Mouse (Mus musculus): Measurements from ENCODE around the gene Ahnak.
A peak's percentile ranks its signal among the peaks of the same experiment; 100 is the strongest.
"Not testable (repeated sequence)": the region's sequence is repeated elsewhere in the genome, so short reads cannot be mapped to it uniquely, and the experiment has no call there.

Gene Ahnak

DNA sequence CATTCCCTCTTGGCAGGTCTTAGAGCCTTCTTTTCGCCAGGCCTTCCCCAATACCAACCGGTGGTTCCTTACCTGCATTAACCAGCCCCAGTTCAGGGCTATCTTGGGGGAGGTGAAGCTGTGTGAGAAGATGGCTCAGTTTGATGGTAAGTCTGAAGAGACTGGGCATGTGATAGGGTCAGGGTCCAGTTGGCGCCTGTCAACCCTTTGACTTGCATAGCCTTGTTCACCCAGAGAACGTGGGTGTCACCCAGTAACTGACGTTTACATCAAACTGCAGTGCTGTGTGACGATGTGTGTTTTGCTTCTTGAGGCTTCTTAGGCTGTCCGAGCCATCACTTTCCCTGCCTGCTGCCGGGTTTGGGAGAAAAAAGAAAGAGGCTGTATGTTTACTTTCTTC lies 16.6 kb upstream of the Ahnak start:
- DNase-seq (ENCODE audit: low spot score) = not testable (repeated sequence)

DNA sequence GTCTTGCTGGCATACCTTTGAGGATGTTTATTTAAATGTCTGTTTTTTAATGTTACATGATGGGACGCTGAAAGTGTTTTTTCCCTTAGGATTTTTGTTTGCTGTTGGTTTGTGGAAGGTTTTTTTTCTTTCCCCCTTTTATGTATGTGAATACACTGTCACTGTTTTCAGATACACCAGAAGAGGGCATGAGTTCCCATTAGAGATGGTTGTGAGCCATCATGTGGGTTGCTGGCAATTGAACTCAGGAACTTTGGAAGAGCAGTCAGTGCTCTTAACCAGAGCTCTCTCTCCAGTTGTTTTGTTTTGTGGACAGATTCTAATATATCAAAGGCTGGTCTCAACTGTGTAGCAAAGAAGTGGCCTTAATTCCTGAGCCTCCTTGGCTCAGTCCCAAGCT lies 14.4 kb upstream of the Ahnak start:
- no peak for DNase-seq (ENCODE audit: low spot score)

DNA sequence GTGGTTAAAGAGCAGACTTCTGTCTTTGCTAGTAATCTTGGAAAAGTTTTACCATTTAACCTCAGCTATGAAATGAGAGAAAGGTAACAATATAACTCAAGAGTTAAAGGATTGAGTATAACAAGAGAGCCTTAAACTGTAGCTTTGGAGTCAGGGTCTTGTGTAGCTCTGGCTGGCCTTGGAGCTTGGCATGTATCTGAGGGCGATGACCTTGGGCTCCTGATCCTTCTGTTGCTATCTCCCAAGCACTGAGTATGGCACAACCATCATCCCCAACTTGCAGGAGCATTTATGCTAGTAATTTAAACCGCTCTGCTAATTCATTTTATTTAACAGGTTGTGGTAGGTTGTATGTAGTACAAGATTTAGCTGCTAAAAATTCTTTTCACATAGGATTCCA lies 13.6 kb upstream of the Ahnak start:
- no peak for DNase-seq (ENCODE audit: low spot score)

DNA sequence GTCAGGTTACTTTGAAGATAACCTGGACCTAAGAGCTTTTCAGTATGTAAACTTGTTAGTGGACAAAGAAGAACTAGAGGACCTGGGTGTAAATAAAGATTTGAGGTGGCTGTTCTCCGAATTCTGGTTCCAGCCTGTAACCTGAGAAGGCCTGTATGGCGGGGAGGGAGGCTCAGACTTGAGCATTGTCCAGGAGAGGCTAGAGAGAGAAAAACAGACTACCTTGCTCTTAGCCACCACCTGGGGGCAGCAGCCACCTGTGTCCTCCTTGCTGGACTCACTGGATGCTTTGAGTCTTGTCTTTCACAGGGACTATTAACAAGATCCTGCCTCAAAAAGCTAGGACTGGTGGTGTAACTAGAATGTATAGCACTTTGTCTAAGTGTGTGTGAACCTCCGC lies 12.5 kb upstream of the Ahnak start:
- peak; percentile 48 for DNase-seq (ENCODE audit: low spot score)

DNA sequence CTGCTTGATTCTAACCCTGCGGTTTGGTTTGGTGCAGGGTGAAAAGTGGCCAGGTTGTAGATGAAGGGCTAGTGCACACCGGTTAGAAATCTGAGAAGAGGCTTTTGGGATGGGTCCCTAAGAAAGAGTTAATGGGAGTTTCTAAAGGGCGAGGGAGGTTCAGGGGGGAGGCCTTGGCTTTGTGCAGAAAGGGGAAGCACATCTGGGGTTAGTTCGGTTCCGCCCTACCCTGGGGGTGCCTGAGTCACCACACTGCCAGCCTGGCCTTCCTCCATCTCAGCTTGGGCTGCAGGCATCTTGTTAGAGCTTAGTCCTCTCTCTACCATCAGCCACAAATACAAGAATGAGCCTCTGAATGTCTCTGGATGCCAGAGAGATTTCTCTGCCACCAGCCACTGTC lies 8.3 kb upstream of the Ahnak start:
- no peak for DNase-seq (ENCODE audit: low spot score)

DNA sequence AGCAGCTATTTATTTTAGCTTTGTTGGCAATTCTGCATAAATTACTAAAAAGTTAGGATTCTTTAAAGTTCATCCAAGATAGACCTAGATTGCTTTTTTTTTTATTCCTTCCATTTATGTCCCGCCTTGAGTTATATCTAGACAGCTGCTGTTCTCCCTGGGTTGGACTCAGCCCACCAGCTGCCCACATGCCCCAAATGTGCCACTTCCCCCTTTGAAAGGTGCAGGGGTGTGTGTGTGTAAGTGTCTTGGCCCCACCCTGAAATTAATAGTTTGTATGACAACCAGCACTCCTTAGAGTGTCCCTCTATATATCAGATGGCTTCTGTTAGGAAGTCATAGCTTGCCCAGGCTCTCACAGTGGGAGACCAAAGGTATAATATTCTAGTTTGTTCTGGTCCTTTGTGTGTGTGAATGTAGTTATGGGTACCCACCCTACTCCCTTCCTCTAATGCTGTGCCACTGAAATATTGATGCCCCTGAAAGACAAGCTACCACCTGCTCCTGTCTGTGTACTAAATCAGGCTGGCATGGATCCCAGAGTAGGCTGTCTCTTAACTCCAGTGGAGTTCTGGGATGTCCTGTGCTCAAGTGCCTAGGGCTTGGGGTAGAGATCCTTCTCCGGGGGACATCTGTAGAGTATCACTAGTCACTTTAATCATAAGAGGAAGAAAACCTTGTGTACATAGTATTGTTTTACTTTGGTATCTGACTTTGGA lies 7.5 kb upstream of the Ahnak start:
- DNase-seq (ENCODE audit: low spot score) = no peak

DNA sequence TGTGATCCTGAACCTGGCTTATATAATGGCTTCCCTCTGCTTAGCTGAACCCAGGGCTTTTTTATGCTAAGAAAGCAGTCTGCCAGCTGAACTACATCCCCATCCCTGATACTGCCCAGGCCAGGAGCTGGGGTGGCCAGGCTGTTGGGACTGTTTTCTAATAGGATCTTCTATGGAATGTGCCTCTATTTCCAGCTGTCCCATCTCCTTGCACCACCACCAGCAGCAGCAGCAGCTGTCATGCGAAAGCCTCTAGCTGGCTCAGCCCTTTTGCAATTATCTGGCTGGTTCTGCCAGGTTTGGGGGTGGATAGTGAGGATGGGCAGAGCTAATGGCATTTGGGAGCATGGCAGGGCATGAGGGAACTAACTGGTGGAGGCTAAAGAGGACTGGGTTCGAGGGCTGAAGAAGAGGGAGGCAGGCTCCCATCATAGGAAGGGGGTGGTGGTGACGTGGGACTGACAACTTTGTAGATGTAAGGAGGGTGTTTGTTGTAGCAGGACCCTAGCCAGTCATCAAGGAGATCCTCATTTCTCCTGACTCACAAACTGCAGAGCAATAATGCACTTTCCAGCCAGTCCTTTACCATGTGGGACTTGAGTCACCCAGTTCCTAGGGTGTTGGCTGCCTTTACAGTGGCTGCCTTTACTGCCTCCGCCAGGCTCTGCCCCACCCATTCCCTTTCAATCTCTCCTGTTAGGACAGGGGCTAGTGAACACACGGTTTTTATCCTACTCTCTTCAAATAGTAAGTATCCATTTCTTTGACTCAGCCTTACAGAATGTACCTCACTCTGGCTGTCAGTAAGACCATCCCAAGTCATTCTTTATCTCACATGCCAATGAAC lies 6.6 kb upstream of the Ahnak start:
- DNase-seq (ENCODE audit: low spot score) = no peak

DNA sequence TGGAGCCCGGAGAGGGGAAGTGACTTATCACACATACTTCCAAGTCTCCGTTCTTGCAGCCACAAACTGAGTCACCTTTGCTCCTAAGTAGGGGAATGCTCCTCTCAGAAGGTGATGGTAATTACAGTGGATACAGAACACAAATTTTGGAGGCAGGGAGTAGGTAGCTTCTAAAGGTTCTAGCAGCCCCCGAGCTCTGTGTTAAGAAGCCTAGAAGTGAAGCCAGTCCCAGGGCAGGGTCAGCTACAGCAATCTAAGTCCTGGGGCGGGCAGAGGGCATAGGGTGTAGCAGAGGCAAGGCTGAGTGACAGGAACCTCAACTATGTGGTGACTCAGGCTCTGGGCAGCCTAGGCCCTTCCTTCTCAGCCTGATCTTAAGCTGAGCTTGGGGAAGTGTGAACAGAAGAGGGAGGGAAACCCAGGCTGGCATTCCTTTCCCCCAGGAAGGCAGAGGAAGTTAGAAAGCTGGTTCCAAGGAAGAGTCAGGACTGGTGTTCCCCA lies 5.9 kb upstream of the Ahnak start:
- no peak for DNase-seq (ENCODE audit: low spot score)

DNA sequence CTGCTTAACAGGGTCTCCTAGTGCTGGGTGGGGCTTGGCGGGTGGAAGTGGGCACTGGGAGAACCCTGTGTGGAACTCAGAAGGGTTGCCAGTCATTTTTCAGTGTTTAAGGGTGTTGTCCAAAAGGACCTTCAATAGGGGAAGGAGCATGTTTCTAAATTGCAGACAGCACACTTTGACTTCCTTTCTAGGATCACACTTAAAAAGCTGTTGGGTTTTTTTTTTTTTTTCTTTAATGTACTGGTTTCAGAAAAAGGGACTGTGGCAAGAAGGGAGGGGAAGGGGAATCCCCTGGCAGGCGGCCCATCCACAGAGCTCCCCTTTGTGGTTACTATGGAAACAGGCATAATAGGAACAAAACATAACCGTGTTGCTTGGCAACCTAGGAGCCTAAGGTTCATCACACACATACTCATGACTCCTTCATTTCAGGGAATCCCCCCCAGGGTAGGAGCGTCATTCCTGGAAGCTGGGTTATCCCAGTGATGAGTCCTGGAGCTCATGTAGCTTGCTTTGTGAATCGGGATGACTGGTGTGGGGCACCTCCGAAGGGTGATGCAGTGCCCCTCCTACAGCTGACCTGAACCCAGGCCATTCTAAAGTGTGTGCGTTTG lies 4.7 kb upstream of the Ahnak start:
- peak; percentile 68 for DNase-seq (ENCODE audit: low spot score)

DNA sequence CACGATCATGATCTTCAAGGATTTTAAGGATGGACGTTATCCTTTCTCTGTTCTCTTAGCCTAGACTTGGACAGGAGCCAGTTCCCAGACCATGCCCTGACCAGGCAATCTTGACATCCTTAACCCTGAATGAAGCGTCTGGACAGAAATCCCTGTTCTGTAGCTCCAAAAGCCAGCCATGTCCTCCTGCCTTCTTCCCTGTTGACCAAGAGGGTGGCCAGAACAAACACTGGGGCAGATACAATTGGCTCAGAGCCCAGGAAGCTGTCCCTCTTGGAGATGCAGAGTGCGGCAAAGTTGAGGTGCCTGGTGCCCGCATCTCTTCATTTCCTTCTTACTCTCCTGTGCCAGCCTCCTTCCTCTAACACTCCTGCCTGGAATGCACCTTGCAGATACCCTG lies 3.2 kb upstream of the Ahnak start:
- no peak for DNase-seq (ENCODE audit: low spot score)

DNA sequence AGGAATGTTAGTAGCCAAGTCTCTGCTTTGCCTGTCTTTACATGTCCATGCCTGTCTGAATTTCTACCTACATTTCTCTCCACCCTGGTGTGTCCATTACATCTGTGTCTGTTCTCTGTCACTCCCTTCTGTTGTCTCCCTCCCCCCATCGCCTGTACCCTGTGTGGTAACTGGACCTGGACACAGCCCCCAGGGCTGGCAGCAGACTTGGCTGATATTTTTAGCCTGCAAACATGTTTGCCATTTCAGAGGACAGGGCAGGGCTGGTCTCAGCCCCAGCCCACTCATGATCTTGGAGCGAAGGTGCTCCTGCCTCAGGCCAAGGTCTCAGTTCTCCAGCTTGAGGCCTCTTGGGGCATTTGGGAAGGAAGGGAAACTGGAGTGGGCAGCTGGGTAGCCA lies 1.3 kb upstream of the Ahnak start:
- DNase-seq (ENCODE audit: low spot score) = no peak

DNA sequence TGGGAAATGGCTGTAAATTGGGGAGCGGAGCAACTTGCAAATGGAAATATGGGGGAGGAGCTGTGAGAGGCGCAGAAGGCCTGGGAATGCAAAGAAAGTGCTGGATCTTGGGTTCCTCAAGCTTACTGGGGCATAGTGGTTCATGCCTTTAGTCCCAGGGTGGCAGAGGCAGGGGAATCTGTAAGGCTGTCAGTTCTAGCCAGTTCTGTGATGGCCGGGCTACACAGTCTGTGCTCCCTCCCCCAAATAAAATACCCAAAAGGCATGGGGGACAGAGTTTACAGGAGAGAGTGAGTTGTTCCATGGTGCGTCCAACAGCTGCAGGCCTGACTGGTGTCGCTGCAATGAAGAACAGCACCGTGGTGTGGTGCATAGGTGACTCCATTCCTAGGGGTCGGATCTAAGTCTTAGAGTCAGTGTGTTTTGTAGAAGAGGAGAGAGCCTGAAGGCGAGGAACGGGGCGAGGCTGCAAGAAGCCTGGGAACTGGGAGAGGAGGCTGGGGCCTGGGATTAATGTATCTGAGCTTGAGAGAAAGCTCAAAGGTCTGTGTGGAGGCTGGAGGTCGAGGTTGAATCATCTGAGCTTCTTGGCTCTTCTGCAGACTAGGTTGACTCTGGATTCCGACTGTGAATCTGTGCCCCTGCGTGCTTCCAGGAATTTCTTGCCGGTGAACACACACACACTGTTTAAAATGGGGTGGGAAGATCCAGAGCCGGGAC lies 578 bp upstream of the Ahnak start:
- no peak for DNase-seq (ENCODE audit: low spot score)

DNA sequence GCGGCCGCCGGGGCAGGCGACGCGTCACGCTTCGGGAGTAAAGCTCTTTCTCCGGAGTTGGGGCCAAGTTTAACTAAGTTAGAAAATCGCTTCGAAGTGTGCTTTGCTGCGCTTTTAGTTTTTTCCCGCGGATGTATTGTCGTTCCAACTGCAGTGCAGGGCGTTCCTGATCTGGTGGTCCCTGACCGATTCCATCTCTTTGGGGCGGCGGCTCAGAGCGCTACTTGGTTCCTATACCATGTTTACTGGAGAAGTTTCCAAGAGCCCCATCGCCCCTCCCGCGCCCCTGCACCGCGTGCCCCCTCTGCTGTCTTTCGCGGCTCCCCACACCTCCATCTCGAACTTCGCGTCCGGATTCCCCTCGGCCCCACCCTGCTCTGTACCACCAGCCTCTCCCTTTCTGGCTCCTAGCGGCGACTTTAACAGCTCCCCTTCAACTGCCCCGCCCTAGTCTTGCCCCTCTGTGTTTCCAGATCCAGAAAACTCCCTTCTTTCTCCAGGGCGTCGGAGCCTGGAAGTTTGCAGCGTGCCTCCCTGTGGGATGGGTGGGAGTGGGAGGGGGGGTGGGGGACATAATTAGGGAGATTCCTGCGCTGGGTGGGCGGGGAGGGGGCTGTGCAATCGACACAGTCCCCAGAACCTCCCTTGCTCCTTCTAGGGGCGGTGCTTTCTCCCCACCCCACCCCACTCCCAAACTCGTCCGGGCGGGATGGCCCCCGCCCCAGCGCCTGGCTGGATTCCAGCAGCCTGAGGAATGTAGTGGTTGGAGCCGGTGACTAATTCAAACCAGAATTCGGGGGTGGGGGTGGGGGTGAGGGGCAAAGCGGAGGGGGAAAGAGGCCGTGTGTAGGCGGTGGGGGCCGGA lies 715 bp downstream of the Ahnak start:
- peak; percentile 88 for DNase-seq (ENCODE audit: low spot score)

DNA sequence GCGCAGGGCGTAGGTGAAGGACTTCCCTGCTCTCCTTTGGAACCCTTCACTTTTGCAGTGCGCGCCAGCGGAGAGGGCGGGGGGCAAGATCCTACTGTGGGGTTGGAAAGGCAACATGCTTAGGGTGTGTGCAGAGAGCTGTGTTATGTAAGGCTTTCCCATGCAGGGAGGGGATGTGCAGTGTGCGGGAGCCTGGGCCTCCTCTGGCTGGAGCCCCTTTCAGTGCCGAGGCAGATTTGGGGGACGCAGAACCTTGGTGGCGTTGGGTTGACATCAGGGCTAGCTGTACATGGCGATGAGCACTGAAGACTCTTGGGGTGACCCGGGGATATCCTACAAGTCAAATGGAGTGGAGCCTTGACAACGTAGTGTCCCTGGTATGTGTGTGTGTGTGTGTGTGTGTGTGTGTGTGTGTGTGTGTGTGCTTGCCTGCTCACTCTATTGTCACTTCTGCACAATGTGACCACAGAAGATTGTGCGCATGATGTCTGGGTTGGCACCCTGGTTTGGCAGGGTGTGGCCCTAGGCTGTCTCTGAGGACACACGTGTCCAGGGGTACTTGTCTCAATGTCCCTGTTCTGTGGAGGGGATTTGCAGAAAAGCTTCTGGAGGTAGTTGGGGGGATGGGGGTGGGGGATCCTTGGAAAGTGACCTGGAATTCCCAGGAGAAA lies 1.5 kb downstream of the Ahnak start:
- no peak for DNase-seq (ENCODE audit: low spot score)

DNA sequence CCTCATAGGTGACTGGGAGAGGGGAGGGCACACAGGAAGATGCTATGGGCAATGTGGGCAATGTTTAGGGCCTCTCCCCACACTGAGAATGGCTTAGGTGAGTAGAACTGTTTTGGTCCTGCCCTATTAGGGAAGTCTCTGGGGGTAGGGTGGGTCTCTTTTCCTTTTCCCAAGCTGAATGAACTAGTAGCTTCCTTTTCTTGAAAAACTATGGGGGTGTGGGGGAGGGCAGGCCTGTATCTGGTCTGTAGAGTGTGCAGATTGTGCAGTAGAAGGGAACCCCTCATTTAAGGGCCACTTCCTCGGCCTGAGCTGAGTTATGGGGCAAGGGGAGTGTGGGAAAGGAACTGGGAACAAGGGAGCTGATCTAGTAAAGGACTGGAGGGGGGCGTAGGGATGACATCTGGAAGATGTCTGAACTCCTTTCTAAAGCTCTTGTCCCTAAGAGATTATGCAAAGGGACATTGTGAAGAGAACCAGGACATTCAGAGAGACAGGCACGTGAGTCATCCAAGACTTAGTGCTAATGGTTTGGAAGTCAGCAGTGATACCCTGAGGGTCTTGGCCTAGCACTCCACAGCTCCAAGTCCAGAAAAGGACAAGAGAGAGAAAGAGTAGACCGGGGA lies 2.3 kb downstream of the Ahnak start:
- DNase-seq (ENCODE audit: low spot score) = no peak

DNA sequence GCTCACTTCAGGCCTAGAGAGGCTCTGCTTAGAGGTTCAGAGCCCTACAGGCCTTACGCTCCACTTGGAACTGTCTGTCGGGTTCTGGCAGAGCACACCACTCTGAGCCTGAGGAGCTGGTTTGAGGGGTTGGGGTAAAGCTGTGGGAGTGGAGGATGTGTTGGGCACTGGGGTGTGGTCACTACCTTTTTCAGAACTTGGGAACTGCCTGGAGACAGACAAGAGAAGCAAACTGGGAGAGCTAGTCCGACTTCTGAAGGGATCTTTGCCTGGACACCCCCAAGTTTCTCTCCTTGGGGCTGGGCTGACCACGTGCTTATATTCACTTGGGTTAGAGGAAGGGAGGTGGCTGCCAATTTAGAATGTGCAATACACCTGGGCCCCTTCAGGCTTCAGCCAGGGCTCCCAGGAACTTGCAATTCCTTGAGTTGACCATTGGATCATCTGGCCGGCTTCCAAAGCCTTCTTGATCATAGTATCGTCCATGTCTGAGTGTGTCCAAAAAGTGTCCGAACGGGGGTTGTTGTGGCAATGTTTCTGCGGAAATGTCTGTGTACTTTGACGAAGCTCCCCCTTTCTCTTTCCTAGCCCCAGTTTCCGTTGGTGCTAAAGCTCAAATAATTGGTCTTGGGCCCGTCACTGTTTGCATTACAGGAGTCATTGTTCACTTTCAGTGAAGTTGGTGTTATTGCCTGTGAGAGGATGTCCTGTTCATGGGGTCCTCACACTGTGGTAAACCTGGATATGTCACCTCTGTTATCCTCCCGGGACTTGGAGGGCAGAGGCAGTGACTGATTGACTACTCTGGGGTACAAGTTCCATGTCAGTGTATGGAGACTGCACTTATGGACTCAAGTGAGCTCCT lies 3.0 kb downstream of the Ahnak start:
- DNase-seq (ENCODE audit: low spot score) = peak; percentile 25

DNA sequence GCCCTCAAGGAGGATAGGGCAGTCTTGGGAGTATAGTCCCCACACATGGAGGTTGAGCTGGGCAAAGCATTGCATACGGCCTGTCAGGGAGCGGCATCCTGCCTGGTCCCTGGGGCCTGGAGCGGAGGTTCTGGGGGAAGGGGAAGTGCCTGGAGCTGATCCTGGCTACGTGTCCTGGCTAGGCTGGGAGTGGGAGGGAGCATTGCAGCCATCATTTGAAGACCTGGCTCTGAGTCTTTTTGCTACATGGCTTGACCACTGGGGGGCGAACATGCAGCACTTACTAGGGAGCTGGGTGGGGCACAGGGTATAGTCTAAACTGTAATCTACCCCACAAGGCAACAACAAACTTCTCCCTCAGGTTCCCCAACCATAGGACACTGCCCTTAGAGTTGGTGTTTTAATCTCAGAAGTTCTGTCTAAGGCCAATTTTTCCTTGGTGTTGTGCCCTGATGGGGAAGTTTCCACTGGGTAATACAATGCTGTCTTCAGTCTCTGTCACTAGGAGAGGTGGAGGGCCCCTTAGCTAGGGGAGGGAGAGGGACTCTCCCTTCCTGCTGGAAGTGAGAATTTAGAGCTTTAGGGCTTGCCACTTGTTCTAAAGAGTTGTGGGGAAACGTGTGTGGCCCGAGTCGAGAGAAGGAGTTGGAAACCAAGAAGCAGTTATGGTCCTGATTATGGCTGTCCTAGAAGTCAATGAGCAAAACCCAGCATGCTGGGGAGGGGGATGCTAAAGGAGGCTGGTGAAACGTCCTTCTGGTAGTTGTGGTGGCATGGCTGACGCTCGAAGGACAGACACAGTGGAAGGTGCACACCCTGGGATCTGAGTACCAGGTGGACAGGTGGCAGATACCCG lies 3.9 kb downstream of the Ahnak start:
- peak; percentile 81 for DNase-seq (ENCODE audit: low spot score)

DNA sequence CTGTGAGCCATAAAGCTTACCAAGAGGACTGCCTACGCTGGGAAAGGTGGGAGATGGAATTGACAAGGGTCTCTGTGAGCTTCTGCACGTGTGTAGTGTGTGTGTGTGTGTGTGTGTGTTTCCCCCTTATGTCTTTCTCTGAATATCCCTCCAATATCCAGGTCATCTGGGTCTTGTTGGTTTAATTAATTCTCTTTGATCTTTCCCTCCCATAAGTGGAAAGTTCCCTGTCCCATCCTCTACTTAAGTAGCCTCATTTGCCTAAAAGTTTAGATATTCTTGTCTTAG lies 4.5 kb downstream of the Ahnak start:
- no peak for DNase-seq (ENCODE audit: low spot score)

Measured in ovary, postnatal 36 days (tissue).